Mouse (Mus musculus) midbrain, embryonic 15.5 days (tissue): ENCODE measurements at regions not wholly inside any gene's neighbourhood (a gene's known extent, or its start where the extent isn't known, plus 50 kb on each side); places are given as distances from the start of the nearest gene placed in this dataset.

Experiments
- ATAC-seq: fragments of 200-750 bp; cut with Nextera tagmentation; replicated peaks from 2 replicates; pipeline ENCODE4 v1.8.0; 2017; ENCODE audit warnings: moderate TSS enrichment
- H3K27ac ChIP-seq: fragments of 300-500 bp; sonication (generic); 2 replicates; pipeline ENCODE4 v1.5.1; 2015; ENCODE audit warnings: mild to moderate bottlenecking, inconsistent platforms
- H3K27me3 ChIP-seq: fragments of 300-500 bp; sonication (generic); replicated peaks from 2 replicates; pipeline ENCODE4 v1.6.1; 2015; ENCODE audit warnings: inconsistent platforms
- H3K36me3 ChIP-seq: fragments of 300-500 bp; sonication (generic); replicated peaks from 2 replicates; pipeline ENCODE4 v1.6.1; 2015; ENCODE audit warnings: inconsistent platforms
- H3K4me1 ChIP-seq: fragments of 300-500 bp; sonication (generic); 2 replicates; pipeline ENCODE4 v1.6.1; 2015; ENCODE audit warnings: inconsistent platforms
- H3K4me2 ChIP-seq: fragments of 300-500 bp; sonication (generic); 2 replicates; pipeline ENCODE4 v1.6.1; 2015; ENCODE audit warnings: inconsistent platforms, mild to moderate bottlenecking, moderate library complexity
- H3K4me3 ChIP-seq: fragments of 300-500 bp; sonication (generic); 2 replicates; pipeline ENCODE4 v1.5.1; 2015; ENCODE audit warnings: mild to moderate bottlenecking, inconsistent platforms
- H3K9ac ChIP-seq: fragments of 300-500 bp; sonication (generic); 2 replicates; pipeline ENCODE4 v1.6.1; 2015; ENCODE audit warnings: mild to moderate bottlenecking, inconsistent platforms
- H3K9me3 ChIP-seq: fragments of 300-500 bp; sonication (generic); 2 replicates; pipeline ENCODE4 v1.6.1; 2016; ENCODE audit warnings: inconsistent platforms
- WGBS: fragments of 180-500 bp; shearing (Covaris S2); methylation state at CpG from one replicate; pipeline ENCODE4 v1.1.7; 2015; ENCODE audit warnings: mixed read lengths; 5-methylcytosine and 5-hydroxymethylcytosine counted together

DNA sequence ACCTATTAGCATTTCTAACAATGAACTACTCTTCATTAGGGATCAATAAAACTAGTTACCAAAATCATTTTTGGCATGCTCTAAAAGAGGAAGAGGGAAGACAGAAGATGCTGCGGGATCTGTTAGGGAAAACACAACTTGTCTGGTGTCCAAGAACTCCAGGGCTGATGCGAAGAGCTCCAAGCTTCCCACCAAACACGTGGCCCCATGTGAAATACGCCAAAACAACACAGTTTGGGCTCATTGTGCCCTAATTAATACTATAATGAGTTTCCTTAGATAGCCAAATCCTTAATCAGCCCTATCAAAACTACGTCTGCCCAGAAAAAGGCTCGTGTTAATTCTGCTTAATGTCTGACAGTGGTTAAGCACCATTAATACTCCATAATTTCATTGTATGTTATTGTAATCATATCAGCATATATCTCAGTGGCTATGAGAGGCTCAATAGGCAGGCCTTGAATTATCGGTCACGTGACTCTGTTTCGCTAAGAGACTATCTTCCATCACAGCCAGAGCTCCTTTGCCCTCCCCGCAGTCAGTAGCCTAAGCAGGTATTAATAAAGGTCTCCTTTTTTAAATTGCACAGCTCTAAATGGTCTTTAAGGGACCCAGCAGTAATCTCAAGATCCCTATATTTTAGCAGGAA is 223.6 kb upstream of the Pou3f3 start:
- no peaks in the 10 kb centered on the region for H3K9me3 ChIP-seq
- peaks cover 12% of the 10 kb centered on the region for H3K4me1 ChIP-seq
- H3K36me3 ChIP-seq: no peaks in the 10 kb centered on the region
- H3K27ac ChIP-seq: peak overlapping the region; percentile 55; the same call in 1 of the 2 replicates
- H3K4me2 ChIP-seq: peak overlapping the region; percentile 17; the same call in 1 of the 2 replicates
- H3K9ac ChIP-seq: no peak overlapping the region
- 57% methylated on average over 10 of the region's 10 CpGs for WGBS
- peak; percentile 72; the same call in 1 of the 2 replicates for ATAC-seq
- no peaks in the 10 kb centered on the region for H3K27me3 ChIP-seq
- no peak overlapping the region for H3K4me3 ChIP-seq

GRCm38 (mm10) chr1:42472495-42473230 is 222.9 kb upstream of the Pou3f3 start:
- H3K9ac ChIP-seq: no peak overlapping the region
- H3K27me3 ChIP-seq: no peaks in the 10 kb centered on the region
- peak; percentile 60 for ATAC-seq
- peak overlapping the region; percentile 17; the same call in 1 of the 2 replicates for H3K4me2 ChIP-seq
- no peaks in the 10 kb centered on the region for H3K36me3 ChIP-seq
- 41% methylated on average over 13 of the region's 13 CpGs for WGBS
- no peak overlapping the region for H3K4me3 ChIP-seq
- H3K4me1 ChIP-seq: peaks cover 12% of the 10 kb centered on the region
- peak overlapping the region; percentile 55; the same call in 1 of the 2 replicates for H3K27ac ChIP-seq
- no peaks in the 10 kb centered on the region for H3K9me3 ChIP-seq

DNA sequence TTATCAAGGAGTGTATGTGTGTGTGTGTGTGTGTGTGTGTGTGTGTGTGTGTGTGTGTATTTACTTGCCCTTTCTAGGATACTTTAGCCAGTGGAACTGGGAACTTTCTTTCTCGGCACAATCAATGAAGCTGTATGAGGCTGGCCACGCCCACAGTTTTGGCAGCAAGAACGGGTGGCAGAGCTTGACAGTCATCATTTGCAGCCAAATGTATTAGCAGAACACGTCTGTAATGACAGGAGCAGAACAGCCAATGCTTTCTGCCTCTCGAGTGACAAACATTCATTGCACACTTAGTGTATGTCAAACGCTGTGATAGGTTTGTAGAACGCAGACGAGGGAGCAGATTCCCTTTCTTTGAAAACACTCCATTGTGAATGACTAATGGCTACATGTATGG is 221.4 kb upstream of the Pou3f3 start:
- 74% methylated on average over 8 of the region's 8 CpGs for WGBS
- Histone ChIP-seq H3K27me3 (no peaks in the 10 kb centered on the region), H3K9me3 (no peaks in the 10 kb centered on the region), H3K27ac (no peak overlapping the region), H3K9ac (no peak overlapping the region), H3K4me3 (no peak overlapping the region), H3K36me3 (no peaks in the 10 kb centered on the region), H3K4me1 (peaks cover 12% of the 10 kb centered on the region), H3K4me2 (no peak overlapping the region)
- no peak for ATAC-seq

- Histone ChIP-seq H3K9me3 (no peaks in the 10 kb centered on the region), H3K4me3 (no peak overlapping the region), H3K36me3 (no peaks in the 10 kb centered on the region), H3K27ac (no peak overlapping the region), H3K4me1 (peaks cover 12% of the 10 kb centered on the region), H3K27me3 (no peaks in the 10 kb centered on the region), H3K4me2 (no peak overlapping the region), H3K9ac (no peak overlapping the region)
- 98% methylated on average over 1 of the region's 1 CpGs for WGBS
- ATAC-seq: no peak
Measured at GRCm38 (mm10) chr1:42474831-42475230, 220.7 kb upstream of the Pou3f3 start.

DNA sequence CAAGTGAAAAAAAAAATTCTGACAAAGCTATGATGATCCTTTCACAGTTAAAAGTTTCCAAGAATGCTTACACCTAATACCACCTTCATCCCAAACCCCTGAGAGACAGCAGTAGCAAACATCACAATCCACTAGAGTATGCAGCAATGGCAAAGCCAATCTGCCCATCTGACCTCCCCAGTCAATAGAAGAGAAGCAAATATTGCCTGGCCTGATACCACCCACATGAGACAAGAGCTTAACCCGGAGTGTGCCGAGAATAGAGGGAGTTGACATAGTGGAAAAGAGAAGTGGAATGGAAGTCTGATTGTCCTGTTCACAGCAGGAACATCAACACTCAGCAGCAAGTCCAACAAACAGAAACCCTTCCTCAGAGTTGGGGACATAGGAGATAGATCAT is 219.9 kb upstream of the Pou3f3 start:
- Histone ChIP-seq H3K9me3 (no peaks in the 10 kb centered on the region), H3K4me3 (no peak overlapping the region), H3K27me3 (no peaks in the 10 kb centered on the region), H3K36me3 (no peaks in the 10 kb centered on the region), H3K27ac (no peak overlapping the region), H3K4me1 (peaks cover 12% of the 10 kb centered on the region), H3K9ac (no peak overlapping the region), H3K4me2 (no peak overlapping the region)
- 70% methylated on average over 2 of the region's 2 CpGs for WGBS
- ATAC-seq: no peak

GRCm38 (mm10) chr1:42480348-42480920 is 215.1 kb upstream of the Pou3f3 start:
- WGBS: 84% methylated on average over 8 of the region's 8 CpGs
- no peak for ATAC-seq
- Histone ChIP-seq H3K9me3 (no peaks in the 10 kb centered on the region), H3K27me3 (no peaks in the 10 kb centered on the region), H3K4me2 (no peak overlapping the region), H3K4me3 (no peak overlapping the region), H3K4me1 (no peaks in the 10 kb centered on the region), H3K36me3 (no peaks in the 10 kb centered on the region), H3K27ac (no peak overlapping the region), H3K9ac (no peak overlapping the region)

DNA sequence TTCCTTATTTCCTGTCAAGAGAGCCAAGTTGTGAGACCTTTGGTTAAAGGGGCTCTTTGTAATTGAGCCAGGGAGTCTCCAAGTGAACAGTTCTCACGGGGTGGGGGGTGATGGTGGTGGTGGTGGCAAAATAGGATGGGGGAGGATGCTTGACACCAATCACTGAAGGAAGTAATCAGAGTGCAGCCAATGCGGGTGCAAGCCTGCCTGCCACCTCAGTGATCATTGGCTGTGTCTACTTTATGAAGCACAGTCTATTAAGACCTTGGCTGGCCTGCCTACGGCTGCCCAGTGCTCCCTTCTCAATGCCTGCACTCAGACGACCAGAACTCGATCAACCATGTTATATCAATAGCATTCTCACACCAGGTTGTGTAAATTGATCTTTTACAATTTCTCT is 206.0 kb upstream of the Pou3f3 start:
- H3K4me1 ChIP-seq: peaks cover 15% of the 10 kb centered on the region
- H3K27me3 ChIP-seq: no peaks in the 10 kb centered on the region
- WGBS: 47% methylated on average over 5 of the region's 5 CpGs
- ATAC-seq: no peak
- H3K36me3 ChIP-seq: no peaks in the 10 kb centered on the region
- H3K27ac ChIP-seq: no peak overlapping the region
- no peak overlapping the region for H3K4me3 ChIP-seq
- no peaks in the 10 kb centered on the region for H3K9me3 ChIP-seq
- H3K9ac ChIP-seq: no peak overlapping the region
- H3K4me2 ChIP-seq: no peak overlapping the region

DNA sequence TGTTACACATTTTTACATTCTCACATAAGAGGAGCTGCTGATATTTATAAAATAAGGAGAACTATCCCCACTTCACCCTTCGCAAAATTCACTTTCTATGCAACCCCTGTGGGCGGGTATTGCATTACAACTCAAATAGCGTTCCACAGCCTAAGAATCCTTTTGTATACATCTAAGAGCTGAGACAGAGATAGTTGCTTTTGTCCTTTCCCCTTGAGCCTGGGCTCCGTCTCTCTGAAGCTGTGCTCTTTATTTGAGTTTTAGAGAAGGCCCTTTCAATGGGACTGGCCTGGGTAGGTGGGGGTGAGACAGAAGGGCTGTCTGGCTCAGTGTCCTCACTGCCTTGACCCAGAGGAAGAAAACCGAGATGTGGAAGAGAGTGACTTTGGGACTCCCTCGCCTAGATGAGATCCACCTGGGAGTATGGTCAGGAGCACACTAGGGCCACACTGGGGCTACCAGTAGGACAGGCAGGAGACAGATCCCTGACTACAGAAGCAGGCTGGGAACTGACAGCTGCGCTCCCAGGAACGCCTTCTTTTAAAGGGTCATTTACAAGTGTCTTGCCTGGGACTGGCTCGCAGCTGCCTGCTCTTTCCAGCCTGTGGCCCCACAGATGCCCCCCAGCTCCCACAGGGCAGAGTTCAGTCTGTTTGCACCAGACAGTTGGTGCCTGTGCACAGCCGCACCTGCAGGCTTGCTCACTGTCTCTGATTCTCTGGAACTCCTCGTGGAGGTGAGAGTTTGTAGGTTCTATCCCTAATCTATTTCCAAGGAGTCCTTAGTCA is 204.5 kb upstream of the Pou3f3 start:
- no peaks in the 10 kb centered on the region for H3K36me3 ChIP-seq
- 8% methylated on average over 11 of the region's 11 CpGs for WGBS
- H3K4me1 ChIP-seq: peaks cover 15% of the 10 kb centered on the region
- no peaks in the 10 kb centered on the region for H3K9me3 ChIP-seq
- H3K27ac ChIP-seq: 0 out of 2 replicates have a peak overlapping the region, but pooled peaks have one; percentile 30
- no peaks in the 10 kb centered on the region for H3K27me3 ChIP-seq
- H3K4me2 ChIP-seq: peak overlapping the region; percentile 77
- H3K9ac ChIP-seq: peak overlapping the region; percentile 56
- peak overlapping the region; percentile 40 for H3K4me3 ChIP-seq
- peak; percentile 80 for ATAC-seq

GRCm38 (mm10) chr1:42491644-42492277 is 203.8 kb upstream of the Pou3f3 start:
- H3K4me3 ChIP-seq: peak overlapping the region; percentile 40
- no peaks in the 10 kb centered on the region for H3K9me3 ChIP-seq
- H3K4me1 ChIP-seq: peaks cover 15% of the 10 kb centered on the region
- ATAC-seq: peak; percentile 61; the same call in 1 of the 2 replicates
- H3K4me2 ChIP-seq: peak overlapping the region; percentile 77
- no peaks in the 10 kb centered on the region for H3K36me3 ChIP-seq
- H3K9ac ChIP-seq: peak overlapping the region; percentile 56
- under 1% methylated on average over 35 of the region's 35 CpGs for WGBS
- no peaks in the 10 kb centered on the region for H3K27me3 ChIP-seq
- peak overlapping the region; percentile 30; the same call in 1 of the 2 replicates for H3K27ac ChIP-seq

DNA sequence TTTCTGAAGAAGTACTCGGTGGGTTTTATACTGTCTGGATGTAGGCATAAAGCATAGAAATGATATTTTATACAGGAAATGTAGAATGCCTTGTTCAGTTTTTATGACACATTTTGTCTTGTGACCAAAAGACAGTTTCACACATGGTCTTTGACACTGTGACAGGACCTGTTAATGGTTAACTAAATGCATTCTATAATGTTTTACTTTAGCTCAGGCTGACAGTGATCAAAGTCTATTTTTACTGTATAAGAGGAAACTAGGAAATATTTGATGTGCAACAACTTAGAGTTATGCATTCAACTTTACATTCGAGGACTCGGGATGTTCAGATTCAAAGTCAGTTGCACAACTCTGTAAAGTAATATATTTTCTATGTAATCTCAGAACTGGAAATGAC is 199.5 kb upstream of the Pou3f3 start:
- Histone ChIP-seq H3K9ac (no peak overlapping the region), H3K27me3 (no peaks in the 10 kb centered on the region), H3K36me3 (no peaks in the 10 kb centered on the region), H3K27ac (no peak overlapping the region), H3K4me3 (no peak overlapping the region), H3K9me3 (no peaks in the 10 kb centered on the region), H3K4me1 (peaks cover 11% of the 10 kb centered on the region), H3K4me2 (no peak overlapping the region)
- no peak for ATAC-seq
- 87% methylated on average over 3 of the region's 3 CpGs for WGBS

- WGBS: 86% methylated on average over 6 of the region's 6 CpGs
- H3K4me2 ChIP-seq: no peak overlapping the region
- H3K4me1 ChIP-seq: peaks cover 7% of the 10 kb centered on the region
- no peak for ATAC-seq
- no peaks in the 10 kb centered on the region for H3K36me3 ChIP-seq
- H3K4me3 ChIP-seq: no peak overlapping the region
- no peak overlapping the region for H3K9ac ChIP-seq
- no peaks in the 10 kb centered on the region for H3K27me3 ChIP-seq
- no peaks in the 10 kb centered on the region for H3K9me3 ChIP-seq
- no peak overlapping the region for H3K27ac ChIP-seq
Measured at GRCm38 (mm10) chr1:42496433-42496832, 199.1 kb upstream of the Pou3f3 start.
